Mouse (Mus musculus): Measurements from ENCODE around the gene Lin54. TPM values are rescaled to one million over a fixed set of nuclear protein-coding genes. Genes with fewer than 3 reads are reported as not detected.

The Lin54 gene
- polyA plus RNA-seq, 1 experiment from 2014 or later: 7.1 TPM

GRCm38 (mm10) chr5:100519027-100519411 is 18.6 kb upstream of the Lin54 start:
- peak overlapping the region; percentile 87 for H3K4me3 ChIP-seq
- H3K27me3 ChIP-seq: peaks cover 2% of the 10 kb centered on the region; the same call in 1 of the 2 replicates
- H3K9me3 ChIP-seq: no peaks in the 10 kb centered on the region
- peak overlapping the region; percentile 87 for H3K27ac ChIP-seq (replicated peaks)
- no peaks in the 10 kb centered on the region for H3K36me3 ChIP-seq
- no peak for ATAC-seq (ENCODE audit: low FRiP score, low read depth)
- WGBS: 15% methylated on average over 5 of the region's 5 CpGs
- peak overlapping the region; percentile 77 for H3K9ac ChIP-seq
- peaks cover 23% of the 10 kb centered on the region for H3K4me1 ChIP-seq (replicated peaks)
- H3K4me2 ChIP-seq: peak overlapping the region; percentile 90

GRCm38 (mm10) chr5:100518049-100519026 is 17.9 kb upstream of the Lin54 start, which contains the start of gene Cops4:
Gene Cops4 (plus strand): TSS chr5:100518309.
- Histone ChIP-seq H3K36me3 (no peaks in the 10 kb centered on the region), H3K9me3 (no peaks in the 10 kb centered on the region), H3K4me1 (replicated peaks) (peaks cover 23% of the 10 kb centered on the region), H3K27ac (replicated peaks) (peak within 1 kb of the TSS; percentile 87), H3K4me3 (peak within 1 kb of the TSS; percentile 87), H3K27me3 (peaks cover 2% of the 10 kb centered on the region; the same call in 1 of the 2 replicates), H3K4me2 (peak within 1 kb of the TSS; percentile 90), H3K9ac (peak within 1 kb of the TSS; percentile 77)
- under 1% methylated on average over 64 of the region's 64 CpGs for WGBS
- ATAC-seq (ENCODE audit: low FRiP score, low read depth): peak; percentile 100

- Histone ChIP-seq H3K4me1 (replicated peaks) (peaks cover 3% of the 10 kb centered on the region), H3K4me3 (no peak overlapping the region), H3K27ac (replicated peaks) (no peak overlapping the region), H3K9me3 (no peaks in the 10 kb centered on the region), H3K9ac (no peak overlapping the region), H3K4me2 (no peak overlapping the region), H3K36me3 (no peaks in the 10 kb centered on the region), H3K27me3 (peaks cover 2% of the 10 kb centered on the region; the same call in 1 of the 2 replicates)
- no peak for ATAC-seq (ENCODE audit: low FRiP score, low read depth)
Observed at GRCm38 (mm10) chr5:100512576-100512975, 12.1 kb upstream of the Lin54 start.

- Histone ChIP-seq H3K9me3 (no peaks in the 10 kb centered on the region), H3K27ac (replicated peaks) (no peak overlapping the region), H3K27me3 (no peaks in the 10 kb centered on the region; the same call in 1 of the 2 replicates), H3K4me3 (no peak overlapping the region), H3K4me1 (replicated peaks) (no peaks in the 10 kb centered on the region), H3K36me3 (no peaks in the 10 kb centered on the region), H3K4me2 (no peak overlapping the region), H3K9ac (no peak overlapping the region)
- WGBS: 80% methylated on average over 11 of the region's 11 CpGs
- no peak for ATAC-seq (ENCODE audit: low FRiP score, low read depth)
Observed at GRCm38 (mm10) chr5:100509247-100509646, 8.8 kb upstream of the Lin54 start.

- Histone ChIP-seq H3K9ac (0 out of 2 replicates have a peak overlapping the region, but pooled peaks have one; percentile 53), H3K9me3 (no peaks in the 10 kb centered on the region), H3K36me3 (no peaks in the 10 kb centered on the region), H3K4me1 (replicated peaks) (peaks cover 27% of the 10 kb centered on the region), H3K4me3 (peak overlapping the region; percentile 80; the same call in 1 of the 2 replicates), H3K4me2 (peak overlapping the region; percentile 93; the same call in 1 of the 2 replicates), H3K27ac (replicated peaks) (peak overlapping the region; percentile 75; the same call in 1 of the 2 replicates), H3K27me3 (no peaks in the 10 kb centered on the region)
- no peak for ATAC-seq (ENCODE audit: low FRiP score, low read depth)
- WGBS: 89% methylated on average over 4 of the region's 4 CpGs
Observed at GRCm38 (mm10) chr5:100501267-100501666, 828 bp upstream of the Lin54 start.

DNA sequence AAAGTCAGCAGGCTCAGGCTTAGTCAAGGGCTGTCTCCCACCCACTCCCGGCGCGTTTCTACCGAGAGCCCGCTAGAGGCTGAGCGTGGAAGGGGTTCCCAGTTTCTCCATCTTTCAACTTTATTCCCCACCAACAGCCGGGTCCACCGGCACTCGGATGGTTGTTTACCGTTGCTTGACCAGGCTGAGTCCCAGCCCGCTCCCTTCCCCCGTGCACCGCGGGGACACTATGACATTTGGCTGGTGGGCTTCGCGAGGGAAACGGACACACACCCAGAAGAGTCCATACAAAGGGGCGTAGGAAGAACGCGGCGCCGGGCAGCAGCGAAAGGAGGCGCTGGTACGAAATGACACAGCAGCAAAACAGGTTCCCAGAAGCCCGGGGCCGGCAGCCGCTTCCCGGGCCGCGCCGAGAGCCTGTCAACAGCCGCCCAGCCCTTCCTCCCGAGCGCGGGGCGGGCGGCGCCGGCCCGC is 571 bp downstream of the Lin54 start:
- under 1% methylated on average over 25 of the region's 41 CpGs for WGBS

GRCm38 (mm10) chr5:100499243-100499642 is 1.2 kb downstream of the Lin54 start:
- H3K36me3 ChIP-seq: no peaks in the 10 kb centered on the region
- H3K4me3 ChIP-seq: peak overlapping the region; percentile 80
- ATAC-seq (ENCODE audit: low FRiP score, low read depth): no peak
- peak overlapping the region; percentile 60; the same call in 1 of the 2 replicates for H3K9ac ChIP-seq
- H3K27me3 ChIP-seq: no peaks in the 10 kb centered on the region
- no peak overlapping the region for H3K27ac ChIP-seq (replicated peaks)
- WGBS: 15% methylated on average over 2 of the region's 2 CpGs
- H3K4me2 ChIP-seq: peak overlapping the region; percentile 93
- peaks cover 27% of the 10 kb centered on the region for H3K4me1 ChIP-seq (replicated peaks)
- H3K9me3 ChIP-seq: no peaks in the 10 kb centered on the region

More for the DNA sequence above, 571 bp downstream of the Lin54 start:
- Histone ChIP-seq H3K9ac (peak overlapping the region; percentile 60), H3K27me3 (no peaks in the 10 kb centered on the region), H3K27ac (replicated peaks) (peak overlapping the region; percentile 64), H3K4me1 (replicated peaks) (peaks cover 27% of the 10 kb centered on the region), H3K4me3 (peak overlapping the region; percentile 80), H3K4me2 (peak overlapping the region; percentile 93), H3K9me3 (no peaks in the 10 kb centered on the region), H3K36me3 (no peaks in the 10 kb centered on the region)
- ATAC-seq (ENCODE audit: low FRiP score, low read depth): peak; percentile 16

DNA sequence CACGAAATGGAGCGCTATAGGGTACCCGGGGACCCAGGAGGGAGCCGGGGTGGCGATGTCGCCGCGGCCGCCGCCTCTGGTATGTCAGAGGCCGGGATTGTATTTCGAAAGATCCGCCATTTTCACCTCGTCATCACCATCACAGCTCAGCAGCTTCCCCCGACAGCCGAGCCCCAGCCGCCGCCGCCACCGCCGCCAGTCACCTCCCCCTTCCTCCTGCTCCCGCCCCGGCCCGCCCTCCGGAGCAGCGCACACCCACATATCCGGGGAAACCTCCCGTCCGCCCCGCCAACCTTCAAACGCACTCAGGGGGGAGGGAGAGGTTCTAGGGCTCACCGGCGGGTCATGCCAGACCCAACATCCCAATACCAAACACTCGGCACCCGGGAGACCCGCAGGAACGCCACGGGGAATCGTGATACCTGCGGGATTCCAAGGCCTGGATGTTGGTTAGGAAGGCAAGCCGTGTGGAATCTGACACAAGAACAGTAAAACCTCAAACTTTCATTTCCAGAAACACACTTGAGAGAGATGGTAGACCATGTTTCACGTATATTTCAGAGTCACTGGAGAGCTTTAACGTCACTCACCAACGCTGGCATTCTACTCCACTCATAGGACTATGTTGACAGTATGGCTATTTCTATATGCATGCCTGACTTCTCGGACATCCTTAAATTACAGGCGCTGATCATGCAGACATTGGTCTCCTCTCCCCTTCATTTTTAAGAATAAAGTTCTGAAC is 1.8 kb downstream of the Lin54 start:
- H3K36me3 ChIP-seq: no peaks in the 10 kb centered on the region
- ATAC-seq (ENCODE audit: low FRiP score, low read depth): peak; percentile 62
- peak overlapping the region; percentile 93 for H3K4me2 ChIP-seq
- H3K4me3 ChIP-seq: peak overlapping the region; percentile 80
- no peaks in the 10 kb centered on the region for H3K27me3 ChIP-seq
- H3K9ac ChIP-seq: peak overlapping the region; percentile 62
- WGBS: under 1% methylated on average over 46 of the region's 46 CpGs
- peaks cover 27% of the 10 kb centered on the region for H3K4me1 ChIP-seq (replicated peaks)
- H3K9me3 ChIP-seq: no peaks in the 10 kb centered on the region
- peak overlapping the region; percentile 47 for H3K27ac ChIP-seq (replicated peaks)

- H3K27me3 ChIP-seq: no peaks in the 10 kb centered on the region
- no peak overlapping the region for H3K4me2 ChIP-seq
- 55% methylated on average over 4 of the region's 4 CpGs for WGBS
- ATAC-seq (ENCODE audit: low FRiP score, low read depth): no peak
- H3K9me3 ChIP-seq: no peaks in the 10 kb centered on the region
- H3K9ac ChIP-seq: no peak overlapping the region
- H3K27ac ChIP-seq (replicated peaks): no peak overlapping the region
- no peak overlapping the region for H3K4me3 ChIP-seq
- H3K4me1 ChIP-seq (replicated peaks): peaks cover 1% of the 10 kb centered on the region; the same call in 1 of the 2 replicates
- H3K36me3 ChIP-seq: no peaks in the 10 kb centered on the region
Observed at GRCm38 (mm10) chr5:100491704-100492103, 8.7 kb downstream of the Lin54 start.

- no peak overlapping the region for H3K27ac ChIP-seq (replicated peaks)
- WGBS: 94% methylated on average over 2 of the region's 2 CpGs
- peaks cover 2% of the 10 kb centered on the region; the same call in 1 of the 2 replicates for H3K36me3 ChIP-seq
- H3K27me3 ChIP-seq: no peaks in the 10 kb centered on the region
- no peaks in the 10 kb centered on the region for H3K4me1 ChIP-seq (replicated peaks)
- no peak for ATAC-seq (ENCODE audit: low FRiP score, low read depth)
- no peaks in the 10 kb centered on the region for H3K9me3 ChIP-seq
- H3K9ac ChIP-seq: no peak overlapping the region
- H3K4me3 ChIP-seq: no peak overlapping the region
- no peak overlapping the region for H3K4me2 ChIP-seq
Observed at GRCm38 (mm10) chr5:100489340-100489739, 11.1 kb downstream of the Lin54 start.

DNA sequence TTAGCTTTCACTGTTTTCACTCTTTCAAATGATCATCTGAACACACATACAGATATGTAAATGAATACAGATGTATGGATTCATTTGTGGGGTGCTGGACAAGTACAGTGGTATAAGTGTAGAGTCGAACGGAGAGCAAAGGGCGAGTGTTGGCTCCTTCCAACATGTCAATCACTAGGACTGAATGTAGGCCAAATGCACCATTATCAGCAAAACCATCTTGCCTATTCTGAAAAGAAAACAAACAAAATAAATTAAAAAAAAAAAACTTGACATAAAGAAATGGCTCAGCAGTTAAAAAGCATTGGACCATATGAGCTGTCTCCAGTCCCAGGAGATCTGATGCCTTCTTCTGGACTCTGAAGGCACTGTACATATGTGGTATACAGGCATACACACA is 12.2 kb downstream of the Lin54 start:
- Histone ChIP-seq H3K27me3 (no peaks in the 10 kb centered on the region), H3K27ac (replicated peaks) (no peak overlapping the region), H3K4me3 (no peak overlapping the region), H3K36me3 (peaks cover 2% of the 10 kb centered on the region; the same call in 1 of the 2 replicates), H3K9me3 (no peaks in the 10 kb centered on the region), H3K4me2 (no peak overlapping the region), H3K4me1 (replicated peaks) (no peaks in the 10 kb centered on the region), H3K9ac (no peak overlapping the region)
- WGBS: 89% methylated on average over 3 of the region's 3 CpGs
- no peak for ATAC-seq (ENCODE audit: low FRiP score, low read depth)

All from hindbrain, embryonic 15.5 days (tissue).